Mouse (Mus musculus): Measurements from ENCODE around the gene Efemp2.

Efemp2 gene

DNA sequence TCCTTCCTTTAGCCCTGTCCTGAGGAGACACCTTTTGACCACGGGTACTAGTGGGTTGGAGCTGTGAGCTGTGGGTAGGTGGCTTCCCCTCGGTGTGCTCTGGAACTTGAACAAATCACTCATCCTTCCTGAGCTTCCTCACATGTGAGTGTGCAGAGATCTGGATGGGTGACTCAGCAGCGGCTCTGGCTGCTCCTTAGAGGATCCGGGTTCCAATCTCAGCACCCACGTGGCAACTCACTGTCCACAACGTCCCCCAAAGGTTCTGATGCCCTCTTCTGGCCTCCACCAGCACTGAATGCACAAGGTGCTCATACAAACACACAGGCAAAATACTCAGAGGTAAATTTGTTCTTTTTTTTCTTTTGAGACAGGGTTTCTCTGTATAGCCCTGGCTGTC is 22.0 kb upstream of the Efemp2 start:
- DNase-seq (ENCODE audit: low spot score), result no peak

DNA sequence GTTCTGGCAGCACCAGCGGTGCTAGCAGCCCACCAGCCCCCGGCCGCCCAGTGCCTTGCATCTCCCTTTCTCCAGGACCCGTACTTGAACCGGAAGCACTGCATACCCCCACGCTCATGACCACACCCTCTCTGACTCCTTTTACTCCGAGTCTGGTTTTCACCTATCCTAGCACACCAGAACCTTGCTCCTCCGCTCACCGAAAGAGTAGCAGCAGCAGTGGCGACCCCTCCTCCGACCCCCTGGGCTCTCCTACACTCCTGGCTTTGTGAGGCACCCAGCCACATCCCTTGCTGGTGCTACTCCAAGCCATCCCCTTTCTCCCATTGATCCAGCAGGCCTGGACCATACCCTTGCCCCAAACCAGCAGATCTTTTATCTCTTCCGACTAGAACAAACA is 18.7 kb upstream of the Efemp2 start:
- no peak for DNase-seq (ENCODE audit: low spot score)

DNA sequence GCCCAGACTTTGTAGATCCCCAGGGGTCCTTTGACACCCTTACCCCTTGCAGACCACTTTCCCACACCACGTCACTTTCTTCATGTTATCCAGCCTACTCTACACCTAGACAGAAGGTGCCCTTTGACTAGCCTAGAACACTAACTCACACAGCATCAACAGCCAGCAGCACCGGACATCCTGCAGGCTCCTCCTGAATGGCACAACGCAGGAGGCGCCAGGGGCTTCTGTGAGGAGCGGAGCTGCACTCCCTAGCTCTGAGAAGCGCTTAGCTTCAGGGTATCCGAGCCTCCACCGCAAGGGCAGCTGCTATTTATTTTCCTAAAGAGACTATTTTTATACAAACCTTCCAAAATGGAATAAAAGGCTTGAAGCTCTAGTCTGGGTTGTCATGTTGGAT is 18.2 kb upstream of the Efemp2 start:
- no peak for DNase-seq (ENCODE audit: low spot score)

DNA sequence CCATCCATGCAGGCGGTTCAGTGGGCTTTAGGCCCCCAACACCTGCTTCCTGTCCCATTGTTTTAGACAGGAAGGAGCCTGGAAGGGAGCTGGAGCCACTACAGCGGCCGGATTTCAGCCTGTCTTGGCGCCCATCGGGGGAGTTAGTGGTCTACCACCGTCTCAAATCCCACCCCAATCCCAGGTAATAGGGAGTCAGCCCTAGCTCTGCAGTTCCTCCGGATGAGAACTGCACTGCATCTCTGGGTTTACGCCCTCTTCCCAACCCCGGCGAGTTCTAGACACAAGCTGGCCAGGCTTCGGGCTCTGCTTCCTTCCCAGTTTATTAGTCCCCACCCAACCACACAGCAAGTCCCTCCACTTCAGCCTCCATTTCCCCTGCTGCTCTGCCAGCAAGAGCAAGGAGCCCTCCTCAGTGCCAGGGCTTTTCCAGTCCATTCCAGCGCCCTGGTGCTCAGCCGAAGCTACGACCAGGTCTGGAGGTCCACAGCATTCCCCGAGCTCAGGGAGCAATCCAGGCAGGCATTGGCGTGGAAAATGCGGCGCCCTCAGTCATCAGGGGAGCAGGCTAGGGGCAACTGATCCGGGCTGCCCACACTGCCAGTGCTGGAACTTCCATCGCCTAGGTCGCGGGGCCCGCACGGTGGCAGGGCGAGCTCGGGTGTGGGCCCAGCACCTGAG is 17.4 kb upstream of the Efemp2 start:
- DNase-seq (ENCODE audit: low spot score), result no peak

DNA sequence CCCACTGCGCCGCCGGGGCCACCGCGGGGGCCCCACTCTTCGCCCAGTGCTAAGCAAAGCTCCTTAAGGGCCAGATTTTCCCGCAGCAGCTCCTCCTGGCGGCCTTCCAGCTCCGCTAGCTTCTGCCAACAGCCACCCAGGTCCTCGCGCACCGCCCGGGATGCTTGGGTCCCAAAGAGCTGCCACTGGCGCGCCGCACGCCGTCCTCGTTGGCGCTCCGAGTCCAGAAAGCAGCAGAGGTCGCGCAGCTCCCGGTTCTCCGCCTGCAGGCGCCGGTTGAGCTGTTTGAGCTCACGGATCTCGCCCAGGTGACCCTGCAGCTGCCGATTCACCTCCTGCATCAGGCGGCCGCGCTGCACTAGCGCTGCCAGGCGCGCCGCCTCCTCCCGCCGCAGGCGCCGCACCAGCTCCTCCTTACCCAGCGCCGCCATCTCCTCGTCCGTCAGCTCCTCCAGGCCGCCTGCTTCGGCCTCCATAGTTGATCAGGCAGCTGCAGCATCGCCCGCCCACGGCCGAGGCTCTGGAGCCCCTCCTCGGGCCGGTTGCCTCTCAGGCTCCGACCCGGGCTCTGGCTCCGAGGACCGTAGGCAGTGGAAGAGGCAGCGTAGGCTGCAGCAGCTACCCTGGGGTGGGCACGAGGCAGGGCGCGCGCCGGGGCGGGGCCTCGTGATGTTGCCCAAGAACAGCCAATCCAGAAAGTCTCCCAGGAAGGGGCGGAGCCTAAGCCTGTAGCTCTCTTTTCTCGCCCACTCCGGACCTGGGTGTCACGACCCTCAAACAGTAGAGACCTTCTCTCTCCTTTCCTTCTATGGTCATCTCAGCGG is 16.6 kb upstream of the Efemp2 start:
- DNase-seq (ENCODE audit: low spot score), result peak; percentile 94

DNA sequence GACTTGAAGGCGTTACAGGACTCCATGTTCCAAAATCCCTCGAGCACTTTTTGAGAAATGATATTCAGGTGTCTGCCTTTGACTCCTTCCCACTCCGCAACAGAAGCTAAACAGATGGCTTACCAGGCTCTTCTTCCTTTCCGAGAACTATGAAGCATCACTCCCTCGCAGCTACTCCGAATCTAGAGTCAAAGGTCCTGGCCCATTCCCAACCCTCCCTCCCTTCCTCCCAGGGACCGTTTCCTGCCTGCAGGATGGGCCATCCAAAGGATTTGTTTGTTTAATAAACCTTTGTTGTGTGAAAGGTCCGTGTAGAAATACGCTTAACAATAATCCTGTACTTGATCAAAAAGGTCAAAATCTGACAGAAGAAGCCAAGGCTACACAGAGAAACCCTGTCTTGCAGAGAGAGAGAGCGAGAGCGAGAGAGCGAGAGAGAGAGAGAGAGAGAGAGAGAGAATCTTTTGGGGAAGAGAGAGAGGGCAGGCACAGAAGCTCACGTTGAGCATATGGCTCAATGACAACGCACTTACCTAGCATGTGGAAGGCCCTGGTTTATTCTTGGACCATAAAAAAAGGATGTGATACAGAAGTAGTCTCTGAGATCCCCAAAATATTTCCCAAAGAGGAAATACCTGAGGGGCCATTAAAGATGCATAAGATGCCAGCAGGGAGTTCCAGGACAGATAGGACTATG is 15.9 kb upstream of the Efemp2 start, which contains the start of gene Ccdc85b:
Gene Ccdc85b (minus strand): TSS at position 149 of the 697 bp plus-strand sequence.
- peak; percentile 82 for DNase-seq (ENCODE audit: low spot score)

DNA sequence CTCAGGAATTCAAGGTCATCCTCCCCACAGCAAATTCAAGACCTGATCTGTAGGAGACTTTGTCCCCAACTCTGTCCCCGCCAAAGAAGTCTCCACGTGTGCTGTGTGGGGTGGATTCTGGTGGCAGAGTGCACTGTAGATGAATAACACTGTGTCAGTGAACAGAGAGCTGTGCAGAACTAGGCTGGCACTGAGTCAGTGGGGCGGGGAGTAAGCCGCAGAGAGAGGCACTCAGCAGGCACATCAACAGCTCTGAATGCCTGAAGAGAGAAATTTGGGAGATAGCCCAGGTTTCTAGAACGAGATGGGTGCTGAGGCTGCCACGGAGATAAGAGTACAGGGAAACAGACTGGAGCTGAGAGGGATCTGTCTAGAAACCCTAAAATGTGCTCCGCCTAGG is 14.7 kb upstream of the Efemp2 start:
- DNase-seq (ENCODE audit: low spot score), result peak; percentile 81

DNA sequence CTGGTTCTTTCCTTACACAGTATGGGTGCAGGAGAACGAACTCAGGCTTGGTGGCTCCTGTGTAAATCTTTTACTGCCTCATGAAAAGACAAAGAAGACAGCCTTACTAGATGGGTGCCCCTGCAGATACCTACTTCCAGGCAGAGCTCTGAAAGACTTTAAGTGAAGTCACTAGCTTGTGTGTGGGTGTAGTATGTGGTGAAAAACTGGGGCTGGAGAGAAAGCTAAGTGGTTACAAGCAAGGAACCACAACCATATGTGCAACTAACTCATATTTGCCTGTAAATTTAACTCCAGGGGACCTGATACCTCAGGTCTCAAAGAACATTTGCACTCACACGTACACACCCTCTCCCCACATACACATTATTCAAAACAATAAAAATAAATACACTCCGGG is 13.9 kb upstream of the Efemp2 start:
- DNase-seq (ENCODE audit: low spot score), result no peak

DNA sequence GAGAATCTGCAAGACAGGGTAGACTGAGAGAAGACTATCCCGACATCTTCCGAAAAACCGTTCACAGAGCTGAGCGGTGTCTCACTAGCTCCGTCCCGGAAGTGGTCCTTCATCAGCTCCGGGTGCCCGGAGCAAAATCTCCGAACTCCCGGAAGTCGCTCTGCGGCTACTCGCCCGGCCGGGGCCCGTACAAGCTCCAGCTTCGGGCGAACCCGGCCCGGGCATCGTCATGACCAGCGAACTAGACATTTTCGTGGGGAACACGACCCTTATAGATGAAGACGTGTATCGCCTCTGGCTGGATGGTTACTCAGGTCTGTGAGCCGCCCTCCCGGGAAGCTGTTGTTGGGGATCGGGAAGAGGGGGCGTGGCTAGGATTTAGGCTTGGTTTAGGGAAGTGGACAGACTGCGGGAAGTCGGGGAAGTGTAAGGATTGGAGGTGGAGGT is 13.3 kb upstream of the Efemp2 start, which contains the start of gene Fibp:
Gene Fibp (plus strand): TSS at position 151 of the 447 bp plus-strand sequence.
- peak; percentile 89 for DNase-seq (ENCODE audit: low spot score)

DNA sequence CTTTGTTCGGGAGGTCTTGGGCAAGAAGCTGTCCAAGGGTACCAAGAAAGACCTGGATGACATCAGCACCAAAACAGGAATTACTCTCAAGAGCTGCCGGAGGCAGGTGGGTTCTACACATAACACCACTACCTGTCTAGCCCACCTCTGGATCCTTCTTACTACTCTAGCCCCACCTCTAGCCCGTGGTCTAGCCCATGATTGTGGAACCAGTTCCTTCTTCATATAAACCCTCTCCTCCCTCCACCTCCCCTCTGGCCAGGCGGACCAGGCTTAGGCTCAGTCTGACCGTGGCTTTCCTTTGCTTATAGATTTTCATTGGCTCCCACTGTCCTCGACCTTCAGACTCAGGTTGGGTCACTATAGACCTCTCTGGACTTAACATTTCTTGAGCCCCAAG is 12.3 kb upstream of the Efemp2 start:
- no peak for DNase-seq (ENCODE audit: low spot score)

DNA sequence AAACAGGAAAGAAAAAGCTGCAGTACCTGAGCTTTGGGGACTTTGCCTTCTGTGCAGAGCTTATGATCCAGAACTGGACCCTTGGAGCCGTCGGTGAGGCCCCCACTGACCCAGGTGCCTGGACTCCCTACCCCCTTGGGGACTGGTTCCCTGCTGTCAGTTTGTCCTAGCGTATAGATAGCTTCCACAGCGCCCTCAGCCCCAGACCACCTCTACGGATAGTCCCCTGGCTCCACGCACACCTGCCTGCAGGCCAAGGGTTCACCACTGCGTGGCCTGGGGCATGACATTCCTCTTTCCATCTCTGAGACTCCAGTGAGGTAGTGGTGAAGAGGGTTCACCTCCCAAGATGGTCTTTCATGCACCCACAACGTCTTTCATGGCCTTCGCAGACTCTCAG is 10.5 kb upstream of the Efemp2 start:
- no peak for DNase-seq (ENCODE audit: low spot score)

DNA sequence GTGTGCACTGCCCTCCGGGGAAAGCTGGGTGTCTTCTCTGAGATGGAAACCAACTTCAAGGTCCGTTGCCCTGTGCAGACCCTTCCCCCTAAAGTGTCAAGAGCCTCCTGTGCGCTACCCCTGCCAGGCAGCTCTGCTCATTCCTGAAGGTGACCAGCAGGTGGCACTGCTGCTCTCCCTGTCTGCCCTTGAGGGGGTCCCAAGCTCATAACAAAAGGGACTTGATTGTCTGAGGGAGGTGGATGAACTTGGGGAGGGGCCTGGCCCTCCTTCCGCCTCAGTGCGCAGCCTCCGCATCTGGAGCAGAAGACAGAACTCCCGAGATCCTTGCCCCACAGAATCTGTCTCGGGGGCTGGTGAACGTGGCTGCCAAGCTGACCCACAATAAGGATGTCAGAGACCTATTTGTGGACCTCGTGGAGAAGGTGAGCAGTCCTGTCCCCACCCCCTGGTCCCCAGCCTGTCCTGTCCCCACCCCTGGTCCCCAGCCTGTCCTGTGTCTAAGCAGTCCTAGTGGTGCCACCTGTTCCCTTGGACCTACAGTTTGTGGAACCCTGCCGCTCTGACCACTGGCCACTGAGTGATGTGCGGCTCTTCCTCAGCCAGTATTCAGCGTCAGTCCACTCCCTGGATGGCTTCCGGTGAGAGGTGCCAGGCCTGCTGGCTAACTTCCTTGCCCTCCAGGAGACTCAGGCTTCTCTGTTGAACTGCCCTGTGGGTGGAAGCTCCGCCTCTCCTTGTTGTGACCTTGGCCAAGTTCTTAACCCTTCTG is 9.8 kb upstream of the Efemp2 start:
- DNase-seq (ENCODE audit: low spot score), result no peak

DNA sequence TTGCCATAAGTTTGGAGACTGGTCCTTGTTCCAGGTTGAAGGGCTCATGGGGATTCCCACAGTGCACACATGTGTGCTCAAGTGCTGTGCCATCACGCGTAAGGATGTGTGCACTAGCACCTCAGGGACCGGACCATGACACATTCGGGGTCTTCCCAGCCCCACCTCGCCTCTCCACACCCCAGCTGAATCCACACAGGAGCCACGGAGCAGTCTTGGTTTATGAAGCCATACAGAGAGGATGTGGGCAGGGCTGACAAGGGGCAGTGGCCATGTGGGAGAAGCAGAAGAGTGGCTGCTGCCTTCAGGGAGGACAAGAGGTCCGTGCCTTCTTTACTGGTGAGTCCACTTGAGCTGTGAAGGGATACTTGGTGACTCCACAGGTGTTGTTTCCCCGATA is 8.7 kb upstream of the Efemp2 start:
- no peak for DNase-seq (ENCODE audit: low spot score)

DNA sequence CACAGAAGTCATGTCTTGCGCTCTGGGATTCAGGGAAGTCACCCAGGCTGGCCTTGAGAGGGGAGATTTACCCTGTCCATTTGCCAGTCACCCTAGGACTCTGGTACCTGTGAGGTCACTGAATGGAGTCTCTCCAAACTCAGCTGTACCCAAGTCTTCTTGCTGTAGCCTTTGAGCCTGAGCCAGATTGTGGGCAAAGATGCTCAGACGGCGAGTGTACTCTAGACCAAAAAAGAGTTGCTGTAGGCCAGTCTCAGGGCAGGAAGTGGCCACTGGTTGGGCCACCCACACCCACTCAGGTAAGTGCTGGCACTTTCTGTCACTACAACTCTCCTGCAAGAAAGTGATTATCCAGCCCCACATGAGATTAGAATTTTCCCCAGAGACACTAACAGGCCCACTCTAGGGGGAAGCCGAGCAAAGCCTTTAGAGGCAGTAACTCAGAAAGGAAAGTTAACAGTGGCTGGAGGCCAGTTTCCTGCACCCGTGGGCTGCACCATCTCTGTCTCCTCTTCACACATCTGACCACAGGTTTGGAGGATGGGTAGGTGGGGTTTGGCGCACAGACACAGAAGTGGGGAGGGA is 6.7 kb upstream of the Efemp2 start:
- no peak for DNase-seq (ENCODE audit: low spot score)

DNA sequence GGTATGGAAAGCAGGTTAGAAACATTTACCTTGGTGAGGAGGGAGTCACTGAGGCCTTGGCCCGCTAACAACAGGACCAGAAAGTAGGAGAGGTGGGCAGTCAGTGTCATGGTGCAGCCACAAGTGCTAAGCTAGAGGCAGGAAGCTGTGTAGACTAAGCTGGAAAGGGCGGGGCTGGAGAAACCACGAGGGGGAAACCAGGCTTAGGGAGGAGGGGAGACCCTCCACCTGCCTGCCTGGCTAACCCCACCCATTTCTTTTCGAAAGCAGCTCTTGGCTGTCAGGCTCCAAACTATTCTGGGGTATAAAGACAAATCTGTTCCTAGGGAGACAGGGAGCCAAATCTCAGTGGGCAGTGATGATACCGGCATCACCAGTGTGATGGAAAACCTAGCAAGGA is 5.4 kb upstream of the Efemp2 start, which contains the start of gene Ctsw:
Gene Ctsw (minus strand): TSS at position 134 of the 400 bp plus-strand sequence.
- no peak for DNase-seq (ENCODE audit: low spot score)

DNA sequence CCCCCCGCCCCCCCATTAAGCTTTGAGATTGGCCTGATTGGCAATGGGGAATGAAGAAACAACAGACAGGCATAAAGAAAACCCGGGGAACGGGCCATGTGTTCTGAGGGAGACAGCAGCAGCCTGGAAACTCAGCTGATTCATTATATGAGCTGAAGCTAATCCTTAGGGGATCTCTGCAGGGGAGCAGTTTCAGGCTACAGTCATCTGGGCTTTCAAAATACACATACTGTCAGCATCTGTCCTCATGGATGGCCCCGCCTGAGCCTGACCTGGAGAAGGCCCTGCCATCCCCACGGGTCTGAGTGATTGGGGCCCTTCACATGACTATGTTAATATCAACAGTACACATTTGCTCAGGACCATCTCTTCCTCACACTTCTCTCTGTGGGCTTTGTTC is 1.9 kb upstream of the Efemp2 start:
- DNase-seq (ENCODE audit: low spot score), result peak; percentile 45

DNA sequence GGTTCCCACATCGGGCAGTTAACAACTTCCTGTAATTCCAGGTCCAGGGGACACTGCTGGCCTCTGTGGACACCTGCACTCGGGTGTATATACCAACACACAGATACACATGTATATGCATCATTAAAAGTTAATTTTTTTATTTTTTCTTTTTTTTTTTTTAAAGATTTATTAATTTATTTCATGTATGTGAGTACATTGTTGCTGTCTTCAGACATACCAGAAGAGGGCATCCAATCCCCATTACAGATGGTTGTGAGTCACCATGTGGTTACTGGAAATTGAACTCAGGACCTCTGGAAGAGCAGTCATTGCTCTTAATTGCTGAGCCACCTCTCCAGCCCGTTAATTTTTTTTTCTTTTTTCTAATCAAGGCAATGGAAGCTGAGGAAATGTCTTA is 897 bp upstream of the Efemp2 start:
- peak; percentile 43 for DNase-seq (ENCODE audit: low spot score)

DNA sequence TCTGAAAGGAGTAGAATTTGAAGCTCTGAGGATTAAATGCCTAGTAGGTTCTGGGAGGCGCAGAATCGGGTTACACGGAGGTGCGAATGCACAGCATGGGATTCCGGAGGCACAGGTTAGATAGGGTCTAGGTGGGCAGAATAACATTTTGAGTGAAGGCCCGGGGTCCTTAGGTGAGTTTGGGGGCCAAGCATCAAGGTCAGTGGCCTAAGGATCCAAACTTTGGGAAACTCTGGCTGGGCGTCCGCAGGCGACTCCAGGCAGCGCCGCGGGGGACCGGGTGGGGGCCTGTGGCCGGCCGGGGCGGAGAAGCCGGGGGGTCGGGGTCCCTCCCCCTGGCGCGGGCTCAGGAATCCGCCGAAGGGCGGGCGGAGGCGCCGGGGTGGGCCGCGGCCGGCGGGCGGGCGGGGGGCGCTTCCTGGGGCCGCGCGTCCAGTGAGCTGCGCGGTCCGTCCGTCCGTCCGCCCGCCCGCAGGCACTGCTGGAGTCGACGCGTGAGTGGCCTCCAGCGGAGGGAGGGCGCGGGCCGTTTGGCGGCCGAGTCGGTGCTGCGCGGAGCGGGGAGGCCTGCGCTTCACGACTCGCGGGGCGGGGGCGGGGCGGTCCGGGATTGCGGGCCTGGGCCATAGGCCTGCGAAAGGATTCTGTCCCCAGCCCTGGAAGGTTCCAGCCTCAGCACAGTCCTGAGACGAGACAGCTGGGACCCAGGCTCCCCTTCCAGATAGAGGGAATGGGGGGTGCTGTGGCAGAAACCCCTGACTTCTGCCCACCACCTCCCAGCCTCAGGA is 721 bp downstream of the Efemp2 start:
- peak; percentile 59 for DNase-seq (ENCODE audit: low spot score)

DNA sequence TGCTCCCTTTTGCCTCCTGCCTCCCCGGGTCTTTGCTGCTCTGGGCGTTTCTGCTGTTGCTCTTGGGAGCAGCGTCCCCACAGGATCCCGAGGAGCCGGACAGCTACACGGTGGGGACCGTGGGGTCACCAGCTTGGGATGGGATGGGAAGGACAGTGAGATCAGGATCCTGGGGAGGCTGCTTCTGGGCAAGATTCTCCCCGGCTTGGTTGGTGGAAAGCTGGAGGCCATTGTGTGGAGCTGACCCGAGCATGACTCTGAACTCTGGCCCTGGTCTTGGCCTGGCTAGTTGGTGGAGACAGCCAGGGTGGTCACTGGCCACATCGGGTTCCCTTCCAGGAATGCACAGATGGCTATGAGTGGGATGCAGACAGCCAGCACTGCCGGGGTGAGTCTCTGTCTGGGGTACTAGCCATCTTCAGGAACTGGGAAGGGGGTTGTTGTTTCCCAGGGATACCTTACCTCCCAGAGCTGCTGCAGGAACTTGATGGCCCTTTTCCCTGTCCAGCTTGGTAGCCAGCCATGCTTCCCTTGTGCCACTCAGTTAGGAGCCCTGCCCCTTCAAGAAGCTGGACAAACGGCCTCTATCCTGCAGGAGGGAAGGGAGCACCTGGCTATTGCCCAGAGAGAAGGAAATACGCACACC is 1.4 kb downstream of the Efemp2 start:
- peak; percentile 60 for DNase-seq (ENCODE audit: low spot score)

DNA sequence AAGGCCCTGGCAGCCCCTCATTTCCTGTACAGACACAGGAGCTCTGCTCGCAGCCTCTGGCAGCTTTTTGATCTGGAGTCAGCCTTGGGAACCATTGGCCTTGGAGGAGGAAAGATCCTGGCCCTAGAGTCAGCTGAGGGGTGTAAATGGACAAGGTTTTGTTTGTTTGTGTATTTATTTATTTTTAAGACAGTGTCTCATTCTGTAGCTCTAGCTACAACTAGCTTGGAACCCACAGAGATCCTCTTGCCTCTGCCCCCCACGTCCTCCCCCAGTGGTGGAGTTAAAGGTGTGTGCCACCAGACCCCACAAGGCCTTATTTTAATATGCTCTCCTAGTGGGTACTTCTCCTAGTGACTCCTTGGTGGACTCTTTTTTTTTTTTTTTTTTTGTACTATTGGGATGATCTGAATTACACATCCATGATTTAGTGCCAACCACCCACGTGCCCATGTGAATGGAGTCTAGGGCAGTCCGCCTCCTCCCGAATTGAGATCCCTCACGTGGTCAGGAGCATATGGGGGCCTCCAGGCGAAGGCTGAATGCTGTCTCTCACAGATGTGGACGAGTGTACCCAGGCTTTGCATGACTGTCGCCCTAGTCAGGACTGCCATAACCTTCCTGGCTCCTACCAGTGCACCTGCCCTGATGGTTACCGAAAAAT is 3.4 kb downstream of the Efemp2 start:
- DNase-seq (ENCODE audit: low spot score), result no peak

Data from adipocyte (in vitro differentiated cells).